Mouse (Mus musculus) olfactory bulb, adult 2 months (tissue): ENCODE results near the gene Pla2g6. TPM values are rescaled to one million over a fixed set of nuclear protein-coding genes. Genes with fewer than 3 reads are reported as not detected.

Experiments used
- H3K27ac ChIP-seq: fragments of 200-500 bp; 2 replicates; pipeline ENCODE4 v1.5.1; 2012; ENCODE audit warnings: low read depth, low read length; ENCODE audit not compliant: insufficient read depth
- H3K4me1 ChIP-seq: fragments of 200-500 bp; 2 replicates; pipeline ENCODE4 v1.6.1; 2012; ENCODE audit warnings: low read length; ENCODE audit not compliant: control insufficient read depth, insufficient read depth
- H3K4me3 ChIP-seq: fragments of 200-500 bp; 2 replicates; pipeline ENCODE4 v1.5.1; 2012; ENCODE audit warnings: mild to moderate bottlenecking, low read depth, low read length, moderate library complexity; ENCODE audit not compliant: insufficient read depth
- CTCF ChIP-seq: fragments of 200-500 bp; IDR thresholded peaks from 2 replicates; pipeline ENCODE4 v1.5.1; 2012; ENCODE audit warnings: low read depth, mild to moderate bottlenecking, low read length, moderate library complexity; ENCODE audit not compliant: insufficient read depth
- POLR2A ChIP-seq: fragments of 200-500 bp; IDR thresholded peaks from 2 replicates; pipeline ENCODE4 v1.6.1; 2012; ENCODE audit warnings: mild to moderate bottlenecking, low read depth, low read length, moderate library complexity; ENCODE audit not compliant: insufficient read depth
- WGBS: fragments of 180-500 bp; shearing (Covaris S2); methylation state at CpG from one replicate; pipeline ENCODE4 v1.1.7; 2018; 5-methylcytosine and 5-hydroxymethylcytosine counted together
- polyA plus RNA-seq: library from polyadenylated mRNA; stranded (reverse); fragments of >200 nt; gene quantifications from 2 replicates; pipeline ENCODE4 v1.2.4, GENCODE M21; 2012; ENCODE audit warnings: low replicate concordance; ENCODE audit not compliant: missing spikeins, insufficient read depth, insufficient read length

Pla2g6 gene
- polyA plus RNA-seq, 1 experiment: not detected

GRCm38 (mm10) chr15:79288387-79288786 lies 39.8 kb downstream of the Pla2g6 start:
- H3K4me3 ChIP-seq: no peak overlapping the region
- 82% methylated on average over 3 of the region's 3 CpGs for WGBS
- H3K27ac ChIP-seq: no peak overlapping the region
- no peaks in the 10 kb centered on the region for H3K4me1 ChIP-seq
- no peak for TF ChIP-seq CTCF
- no peak for TF ChIP-seq POLR2A

- H3K27ac ChIP-seq: no peak overlapping the region
- no peaks in the 10 kb centered on the region for H3K4me1 ChIP-seq
- TF ChIP-seq POLR2A (no peak), CTCF (no peak)
- WGBS: 91% methylated on average over 7 of the region's 7 CpGs
- H3K4me3 ChIP-seq: no peak overlapping the region
These were observed 41.1 kb downstream of the Pla2g6 start for GRCm38 (mm10) chr15:79287091-79287490.

- 0 out of 2 replicates have a peak, but pooled peaks cover 2% of the 10 kb centered on the region for H3K4me1 ChIP-seq
- WGBS: 87% methylated on average over 7 of the region's 7 CpGs
- TF ChIP-seq POLR2A (no peak), CTCF (no peak)
- H3K4me3 ChIP-seq: no peak overlapping the region
- H3K27ac ChIP-seq: no peak overlapping the region
These were observed 42.0 kb downstream of the Pla2g6 start for GRCm38 (mm10) chr15:79286141-79286540.

GRCm38 (mm10) chr15:79285399-79285798 lies 42.8 kb downstream of the Pla2g6 start, which contains the start of gene Baiap2l2:
Baiap2l2 (minus strand) TSS chr15:79285537.
- H3K27ac ChIP-seq: no peak within 1 kb of the TSS
- 0 out of 2 replicates have a peak, but pooled peaks cover 2% of the 10 kb centered on the region for H3K4me1 ChIP-seq
- 84% methylated on average over 10 of the region's 10 CpGs for WGBS
- TF ChIP-seq POLR2A (no peak), CTCF (no peak)
- H3K4me3 ChIP-seq: no peak within 1 kb of the TSS

GRCm38 (mm10) chr15:79283371-79283770 lies 44.8 kb downstream of the Pla2g6 start:
- no peak for TF ChIP-seq POLR2A
- Histone ChIP-seq H3K27ac (no peak overlapping the region), H3K4me3 (no peak overlapping the region), H3K4me1 (0 out of 2 replicates have a peak, but pooled peaks cover 2% of the 10 kb centered on the region)
- WGBS: 87% methylated on average over 4 of the region's 4 CpGs

- WGBS: 85% methylated on average over 5 of the region's 5 CpGs
- Histone ChIP-seq H3K27ac (no peak overlapping the region), H3K4me1 (0 out of 2 replicates have a peak, but pooled peaks cover 2% of the 10 kb centered on the region), H3K4me3 (no peak overlapping the region)
- no peak for TF ChIP-seq CTCF
- no peak for TF ChIP-seq POLR2A
These were observed 45.8 kb downstream of the Pla2g6 start for GRCm38 (mm10) chr15:79282434-79282833.

GRCm38 (mm10) chr15:79281389-79281788 lies 46.8 kb downstream of the Pla2g6 start:
- no peak overlapping the region for H3K27ac ChIP-seq
- H3K4me1 ChIP-seq: 0 out of 2 replicates have a peak, but pooled peaks cover 2% of the 10 kb centered on the region
- TF ChIP-seq POLR2A (no peak), CTCF (no peak)
- no peak overlapping the region for H3K4me3 ChIP-seq
- 91% methylated on average over 1 of the region's 1 CpGs for WGBS

GRCm38 (mm10) chr15:79280850-79281249 lies 47.3 kb downstream of the Pla2g6 start:
- TF ChIP-seq CTCF: no peak
- Histone ChIP-seq H3K27ac (no peak overlapping the region), H3K4me1 (0 out of 2 replicates have a peak, but pooled peaks cover 2% of the 10 kb centered on the region), H3K4me3 (no peak overlapping the region)
- WGBS: 61% methylated on average over 5 of the region's 5 CpGs

- WGBS: 27% methylated on average over 6 of the region's 6 CpGs
These were observed 48.0 kb downstream of the Pla2g6 start for GRCm38 (mm10) chr15:79280209-79280608.

GRCm38 (mm10) chr15:79277728-79278127 lies 50.5 kb downstream of the Pla2g6 start:
- 74% methylated on average over 10 of the region's 10 CpGs for WGBS
- Histone ChIP-seq H3K4me1 (0 out of 2 replicates have a peak, but pooled peaks cover 2% of the 10 kb centered on the region), H3K4me3 (no peak overlapping the region), H3K27ac (no peak overlapping the region)
- TF ChIP-seq CTCF (no peak), POLR2A (no peak)

More at GRCm38 (mm10) chr15:79280209-79280608, 48.0 kb downstream of the Pla2g6 start:
- 0 out of 2 replicates have a peak, but pooled peaks cover 2% of the 10 kb centered on the region for H3K4me1 ChIP-seq
- no peak overlapping the region for H3K4me3 ChIP-seq
- TF ChIP-seq CTCF (peak; percentile 22; the same call in 1 of the 2 replicates), POLR2A (no peak)
- H3K27ac ChIP-seq: no peak overlapping the region
